Mouse (Mus musculus) MEL (cell line): ENCODE results near the gene Ablim1. TPM values are rescaled to one million over a fixed set of nuclear protein-coding genes. Genes with fewer than 3 reads are reported as not detected.

Experiments
- DNase-seq: peaks from one replicate; pipeline ENCODE4 v3.0.0; 2011; ENCODE audit warnings: low read depth, low spot score
- H3K27ac ChIP-seq: 2 replicates; pipeline ENCODE4 v1.5.1; 2012; ENCODE audit warnings: low read depth, mild to moderate bottlenecking, control low read depth, low read length, moderate library complexity; ENCODE audit not compliant: control insufficient read depth
- H3K27me3 ChIP-seq, 2 experiments: fragments of 150-350 bp in 1 of 2; sonication (generic) in 1 of 2; 2 replicates each; pipeline ENCODE4 v1.6.1; 2012; ENCODE audit warnings: low read length in 2 of 2, mild to moderate bottlenecking in 2 of 2, improper control_type of control experiment in 1 of 2, moderate library complexity in 1 of 2; ENCODE audit not compliant: insufficient read depth in 2 of 2, control insufficient read depth in 1 of 2
- H3K36me3 ChIP-seq, 2 experiments: 2 replicates each; pipeline ENCODE4 v1.6.1; 2012 to 2014; ENCODE audit warnings: low read length in 2 of 2, improper control_type of control experiment in 1 of 2, inconsistent platforms in 1 of 2, mild to moderate bottlenecking in 1 of 2; ENCODE audit not compliant: insufficient read depth in 2 of 2, control insufficient read depth in 1 of 2
- H3K4me1 ChIP-seq, 2 experiments: fragments of 150-350 bp in 1 of 2; sonication (generic) in 1 of 2; 2 replicates each; pipeline ENCODE4 v1.6.1; 2012; ENCODE audit warnings: low read length in 2 of 2, improper control_type of control experiment in 1 of 2, mild to moderate bottlenecking in 1 of 2; ENCODE audit not compliant: insufficient read depth in 2 of 2, control insufficient read depth in 1 of 2
- H3K4me3 ChIP-seq, 2 experiments: fragments of 150-350 bp in 1 of 2; sonication (generic) in 1 of 2; 2 replicates each; pipeline ENCODE4 v1.5.1; 2012; ENCODE audit warnings: low read depth in 2 of 2, low read length in 2 of 2, mild to moderate bottlenecking in 2 of 2, moderate library complexity in 2 of 2, control low read depth in 1 of 2, improper control_type of control experiment in 1 of 2; ENCODE audit not compliant: control insufficient read depth in 1 of 2, insufficient read depth in 1 of 2
- H3K79me2 ChIP-seq: 2 replicates; pipeline ENCODE4 v1.6.1; 2012; ENCODE audit warnings: mild to moderate bottlenecking, low read length, moderate library complexity; ENCODE audit not compliant: control insufficient read depth, poor library complexity, insufficient read depth
- H3K9ac ChIP-seq: 2 replicates; pipeline ENCODE4 v1.6.1; 2012; ENCODE audit warnings: low read depth, mild to moderate bottlenecking, control low read depth, low read length, moderate library complexity; ENCODE audit not compliant: control insufficient read depth, poor library complexity, severe bottlenecking
- H3K9me3 ChIP-seq: fragments of 150-350 bp; sonication (generic); replicated peaks from 2 replicates; pipeline ENCODE4 v1.6.1; 2012; ENCODE audit warnings: mild to moderate bottlenecking, low read length, improper control_type of control experiment, moderate library complexity; ENCODE audit not compliant: insufficient read depth
- CHD1 ChIP-seq: IDR thresholded peaks from 2 replicates; pipeline ENCODE4 v1.6.1; 2012; ENCODE audit warnings: low read depth, mild to moderate bottlenecking, inconsistent platforms, low read length, improper control_type of control experiment
- CHD2 ChIP-seq: IDR thresholded peaks from 2 replicates; pipeline ENCODE4 v1.6.1; 2011; ENCODE audit warnings: low read length, improper control_type of control experiment
- E2F4 ChIP-seq: IDR thresholded peaks from 2 replicates; pipeline ENCODE4 v1.6.1; 2011; ENCODE audit warnings: low read depth, low read length, improper control_type of control experiment, borderline replicate concordance
- EP300 ChIP-seq, 2 experiments: IDR thresholded peaks; 2 replicates each; pipeline ENCODE4 v1.6.1; 2011; ENCODE audit warnings: improper control_type of control experiment in 2 of 2, low read length in 2 of 2, low read depth in 1 of 2, mild to moderate bottlenecking in 1 of 2
- ETS1 ChIP-seq: IDR thresholded peaks from 2 replicates; pipeline ENCODE4 v1.6.1; 2012; ENCODE audit warnings: low read depth, mild to moderate bottlenecking, inconsistent platforms, low read length, improper control_type of control experiment, moderate library complexity
- GABPA ChIP-seq: IDR thresholded peaks from 2 replicates; pipeline ENCODE4 v1.6.1; 2012; ENCODE audit warnings: low read depth, mild to moderate bottlenecking, inconsistent platforms, low read length, improper control_type of control experiment, moderate library complexity
- GATA1 ChIP-seq: IDR thresholded peaks from 2 replicates; pipeline ENCODE4 v1.6.1; 2011; ENCODE audit warnings: low read depth, low read length, improper control_type of control experiment
- HCFC1 ChIP-seq: IDR thresholded peaks from 2 replicates; pipeline ENCODE4 v1.6.1; 2012; ENCODE audit warnings: low read depth, mild to moderate bottlenecking, inconsistent platforms, low read length, improper control_type of control experiment, moderate library complexity
- JUND ChIP-seq: IDR thresholded peaks from 2 replicates; pipeline ENCODE4 v1.6.1; 2011; ENCODE audit warnings: low read depth, mild to moderate bottlenecking, improper control_type of control experiment, low read length
- KAT2A ChIP-seq: conservative IDR thresholded peaks from 2 replicates; pipeline ENCODE4 v1.6.1; 2012; ENCODE audit warnings: low read depth, low read length, improper control_type of control experiment, inconsistent platforms
- MAFK ChIP-seq: IDR thresholded peaks from 2 replicates; pipeline ENCODE4 v1.6.1; 2011; ENCODE audit warnings: low read depth, mild to moderate bottlenecking, low read length, improper control_type of control experiment, borderline replicate concordance
- MAX ChIP-seq: IDR thresholded peaks from 2 replicates; pipeline ENCODE4 v1.6.1; 2011; ENCODE audit warnings: low read length, improper control_type of control experiment
- MAZ ChIP-seq: IDR thresholded peaks from 2 replicates; pipeline ENCODE4 v1.6.1; 2012; ENCODE audit warnings: low read depth, mild to moderate bottlenecking, inconsistent platforms, low read length, improper control_type of control experiment
- MEF2A ChIP-seq: IDR thresholded peaks from 2 replicates; pipeline ENCODE4 v1.6.1; 2014; ENCODE audit warnings: low read depth, mild to moderate bottlenecking, inconsistent platforms, low read length, improper control_type of control experiment; ENCODE audit not compliant: poor library complexity, insufficient replicate concordance, severe bottlenecking; ENCODE audit errors: extremely low read depth
- MXI1 ChIP-seq: IDR thresholded peaks from 2 replicates; pipeline ENCODE4 v1.6.1; 2011; ENCODE audit warnings: mild to moderate bottlenecking, low read depth, low read length, improper control_type of control experiment
- MYB ChIP-seq: IDR thresholded peaks from 2 replicates; pipeline ENCODE4 v1.6.1; 2011; ENCODE audit warnings: mild to moderate bottlenecking, low read depth, low read length, improper control_type of control experiment
- NELFE ChIP-seq: IDR thresholded peaks from 2 replicates; pipeline ENCODE4 v1.6.1; 2011; ENCODE audit warnings: low read depth, low read length, improper control_type of control experiment
- POLR2A ChIP-seq, 2 experiments: IDR thresholded peaks; 2 replicates each; pipeline ENCODE4 v1.6.1; 2011 to 2012; ENCODE audit warnings: low read length in 2 of 2, mild to moderate bottlenecking in 2 of 2, control low read depth in 1 of 2, improper control_type of control experiment in 1 of 2, low read depth in 1 of 2, moderate library complexity in 1 of 2; ENCODE audit not compliant: control insufficient read depth in 1 of 2, insufficient read depth in 1 of 2, poor library complexity in 1 of 2
- RAD21 ChIP-seq: IDR thresholded peaks from 2 replicates; pipeline ENCODE4 v1.6.1; 2011; ENCODE audit warnings: mild to moderate bottlenecking, low read depth, low read length, improper control_type of control experiment
- TAL1 ChIP-seq: IDR thresholded peaks from 2 replicates; pipeline ENCODE4 v1.6.1; 2012; ENCODE audit warnings: mild to moderate bottlenecking, inconsistent platforms, low read length, moderate library complexity, mixed read lengths
- TBP ChIP-seq: IDR thresholded peaks from 2 replicates; pipeline ENCODE4 v1.8.0; 2011; ENCODE audit warnings: low read depth, low read length, improper control_type of control experiment
- TCF12 ChIP-seq: IDR thresholded peaks from 2 replicates; pipeline ENCODE4 v1.6.1; 2014; ENCODE audit warnings: low read depth, mild to moderate bottlenecking, inconsistent platforms, low read length, improper control_type of control experiment, moderate library complexity
- USF2 ChIP-seq, 2 experiments: IDR thresholded peaks; 2 replicates each; pipeline ENCODE4 v1.6.1; 2011 to 2012; ENCODE audit warnings: improper control_type of control experiment in 2 of 2, low read length in 2 of 2, borderline replicate concordance in 1 of 2, inconsistent platforms in 1 of 2, low read depth in 1 of 2, mild to moderate bottlenecking in 1 of 2; ENCODE audit not compliant: insufficient read depth in 1 of 2
- ZKSCAN1 ChIP-seq: IDR thresholded peaks from 2 replicates; pipeline ENCODE4 v1.6.1; 2012; ENCODE audit warnings: low read depth, mild to moderate bottlenecking, inconsistent platforms, low read length, improper control_type of control experiment, moderate library complexity
- ZNF384 ChIP-seq: IDR thresholded peaks from 2 replicates; pipeline ENCODE4 v1.6.1; 2012; ENCODE audit warnings: low read depth, mild to moderate bottlenecking, inconsistent platforms, low read length, improper control_type of control experiment
- polyA plus RNA-seq, 2 experiments: library from polyadenylated mRNA; stranded (reverse) in 1 of 2; unstranded in 1 of 2; fragments of >175 nt in 1 of 2; fragments of >200 nt in 1 of 2; gene quantifications; 2 replicates each; pipeline versions ENCODE4 v1.2.1 to v1.2.4; 2012; ENCODE audit warnings: low replicate concordance in 2 of 2, low read depth in 1 of 2; ENCODE audit not compliant: insufficient read length in 2 of 2, insufficient read depth in 1 of 2, missing spikeins in 1 of 2
- total RNA-seq: library from RNA; depleted of rRNA; stranded (reverse); fragments of 300-350 nt; gene quantifications from 2 replicates; pipeline ENCODE4 v1.2.3, GENCODE M21; 2012

Ablim1 gene
- total and polyA plus RNA-seq, 3 experiments = not detected

GRCm38 (mm10) chr19:57181317-57181716 lies 133.4 kb downstream of the Ablim1 start:
- Histone ChIP-seq H3K4me1 (no peaks in the 10 kb centered on the region), H3K36me3 (no peaks in the 10 kb centered on the region)

GRCm38 (mm10) chr19:57180908-57181307 lies 133.8 kb downstream of the Ablim1 start:
- Histone ChIP-seq H3K4me3 (no peak overlapping the region), H3K27me3 (peaks cover 0 to 2% of the 10 kb centered on the region in 2 experiments; a peak in 1 of 4 replicates), H3K79me2 (no peaks in the 10 kb centered on the region)
- no peak for TF ChIP-seq CHD2
- no peak for TF ChIP-seq TCF12
- TF ChIP-seq USF2 (IDR thresholded peaks at IDR 0.05; ENCODE audit: borderline replicate concordance in 1 of 2, insufficient read depth in 1 of 2, low read depth in 1 of 2, low read length in 2 of 2) = no peak
- no peak for TF ChIP-seq MAX
- TF ChIP-seq ZKSCAN1 = no peak
- no peak for TF ChIP-seq GABPA
- TF ChIP-seq JUND = no peak
- no peak for TF ChIP-seq MAZ
- TF ChIP-seq MXI1 = no peak
- TF ChIP-seq, all 39 proteins: peak for 0
- H3K9me3 ChIP-seq = no peaks in the 10 kb centered on the region
- H3K36me3 ChIP-seq = no peaks in the 10 kb centered on the region
- H3K27ac ChIP-seq = no peak overlapping the region
- H3K9ac ChIP-seq = no peak overlapping the region
- DNase-seq = no peak
- no peaks in the 10 kb centered on the region for H3K4me1 ChIP-seq

More at GRCm38 (mm10) chr19:57181317-57181716, 133.4 kb downstream of the Ablim1 start:
- no peak overlapping the region for H3K9ac ChIP-seq
- no peak for TF ChIP-seq TAL1
- no peak for TF ChIP-seq CHD1
- no peak for TF ChIP-seq POLR2A (IDR thresholded peaks at IDR 0.05; ENCODE audit: control insufficient read depth in 1 of 2, insufficient read depth in 1 of 2, low read depth in 1 of 2, low read length in 2 of 2, poor library complexity in 1 of 2)
- TF ChIP-seq GATA1 = no peak
- TF ChIP-seq KAT2A = no peak
- no peak for TF ChIP-seq TBP
- TF ChIP-seq MYB = no peak
- H3K27ac ChIP-seq = no peak overlapping the region
- DNase-seq = no peak
- peaks cover 0 to 2% of the 10 kb centered on the region in 2 experiments; a peak in 1 of 4 replicates for H3K27me3 ChIP-seq
- H3K79me2 ChIP-seq = no peaks in the 10 kb centered on the region
- H3K9me3 ChIP-seq = no peaks in the 10 kb centered on the region
- no peak overlapping the region for H3K4me3 ChIP-seq

- no peaks in the 10 kb centered on the region for H3K9me3 ChIP-seq
- DNase-seq = no peak
- H3K27me3 ChIP-seq = peaks cover 0 to 2% of the 10 kb centered on the region in 2 experiments; a peak in 1 of 4 replicates
- no peak overlapping the region for H3K4me3 ChIP-seq
- no peaks in the 10 kb centered on the region for H3K36me3 ChIP-seq
- TF ChIP-seq NELFE (no peak), MEF2A (no peak), TBP (no peak), ZNF384 (no peak), EP300 (IDR thresholded peaks at IDR 0.05; ENCODE audit: low read depth in 1 of 2, low read length in 2 of 2) (no peak), ETS1 (no peak), MAFK (no peak), USF2 (IDR thresholded peaks at IDR 0.05; ENCODE audit: borderline replicate concordance in 1 of 2, insufficient read depth in 1 of 2, low read depth in 1 of 2, low read length in 2 of 2) (no peak), JUND (no peak), GABPA (no peak), KAT2A (no peak), MAX (no peak), E2F4 (no peak), HCFC1 (no peak), RAD21 (no peak)
- H3K4me1 ChIP-seq = no peaks in the 10 kb centered on the region
- H3K27ac ChIP-seq = no peak overlapping the region
- no peak overlapping the region for H3K9ac ChIP-seq
- no peaks in the 10 kb centered on the region for H3K79me2 ChIP-seq
These were observed 134.4 kb downstream of the Ablim1 start for GRCm38 (mm10) chr19:57180333-57180732.
